Mouse (Mus musculus): Measurements from ENCODE around the gene Sult6b1. TPM values are rescaled to one million over a fixed set of nuclear protein-coding genes. Genes with fewer than 3 reads are reported as not detected.

Sult6b1 gene
- total RNA-seq (2014; rRNA removed; ENCODE audit: low replicate concordance), result not detected in 2 replicates
- 0.14 TPM in 1 of 2 replicates, not detected in the other for polyA plus RNA-seq (2015; fragmentation: Nextera tagmentation; extraction: Ambion mirVana)

- ATAC-seq (ENCODE audit: insufficient read depth, low read depth) (no peak), DNase-seq (ENCODE audit: low spot score) (no peak)
- H3K27ac ChIP-seq (ENCODE audit: low read depth), result no peak within 1 kb of the TSS
- no peaks in the 10 kb centered on the region for H3K27me3 ChIP-seq (ENCODE audit: control insufficient read depth, insufficient read depth, low read length)
- H3K9me3 ChIP-seq (replicated peaks; ENCODE audit: control insufficient read depth, low read length), result no peaks in the 10 kb centered on the region
- H3K9ac ChIP-seq (replicated peaks; ENCODE audit: low read depth, low read length), result no peak within 1 kb of the TSS
- TF ChIP-seq EP300 (IDR thresholded peaks at IDR 0.05; ENCODE audit: low read depth) (no peak), CTCF (IDR thresholded peaks at IDR 0.05; ENCODE audit: low read depth) (no peak)
- H3K4me2 ChIP-seq (ENCODE audit: low read depth, low read length), result no peak within 1 kb of the TSS
- H3K36me3 ChIP-seq (replicated peaks; ENCODE audit: control insufficient read depth, insufficient read depth, low read length), result no peaks in the 10 kb centered on the region
- H3K4me1 ChIP-seq (ENCODE audit: control insufficient read depth, insufficient read depth), result no peaks in the 10 kb centered on the region
- no peak within 1 kb of the TSS for H3K4me3 ChIP-seq (ENCODE audit: low read depth, low read length)
- WGBS, result 80% methylated on average over 5 of the region's 5 CpGs
Observed at GRCm38 (mm10) chr17:78906892-78907291, at the start of gene Sult6b1. Sult6b1 (minus strand) TSS chr17:78906992.

DNA sequence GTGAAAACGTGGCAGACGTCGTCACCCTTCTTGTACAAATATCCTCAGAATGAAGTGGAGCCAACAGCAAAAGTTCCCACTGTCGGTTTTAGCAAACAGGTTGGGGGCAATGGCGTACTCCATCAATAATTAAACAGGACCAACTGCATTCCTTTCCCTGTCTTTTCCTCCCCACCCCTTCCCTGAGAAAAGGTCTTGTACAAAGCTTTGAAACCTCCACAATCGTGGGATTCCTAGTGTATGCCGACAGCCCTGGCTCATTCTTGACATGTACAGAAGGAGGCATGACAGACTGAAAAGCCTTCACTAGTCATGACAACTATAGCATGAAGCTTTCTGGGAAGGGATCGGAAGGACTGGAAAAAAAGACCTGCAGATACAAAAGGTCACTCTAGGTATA, 46.4 kb upstream of the Sult6b1 start:
- WGBS, result 84% methylated on average over 8 of the region's 8 CpGs
- H3K36me3 ChIP-seq (replicated peaks; ENCODE audit: control insufficient read depth, insufficient read depth, low read length), result peaks cover 88% of the 10 kb centered on the region

DNA sequence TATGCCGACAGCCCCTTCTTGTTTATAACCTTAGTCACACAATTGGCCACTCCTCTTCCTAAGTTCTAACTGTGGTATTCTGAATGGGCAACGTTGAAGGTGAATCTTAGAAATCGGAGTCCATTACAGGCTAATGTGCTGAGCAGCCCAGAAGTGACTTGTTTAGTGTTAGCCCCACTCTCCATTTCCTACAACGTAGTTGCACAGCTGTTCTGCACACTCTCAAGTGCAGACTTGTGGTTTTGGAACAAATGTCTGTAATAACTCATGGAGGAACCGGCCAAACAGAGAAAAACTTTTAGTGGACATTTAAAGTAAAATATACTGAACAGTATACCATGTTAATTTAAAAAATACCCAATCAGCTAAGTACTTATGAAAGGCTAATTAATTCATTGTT, 45.3 kb upstream of the Sult6b1 start:
- 87% methylated on average over 5 of the region's 5 CpGs for WGBS
- no peaks in the 10 kb centered on the region for H3K4me1 ChIP-seq (ENCODE audit: control insufficient read depth, insufficient read depth)
- H3K36me3 ChIP-seq (replicated peaks; ENCODE audit: control insufficient read depth, insufficient read depth, low read length), result peaks cover 88% of the 10 kb centered on the region
- no peaks in the 10 kb centered on the region for H3K9me3 ChIP-seq (replicated peaks; ENCODE audit: control insufficient read depth, low read length)
- TF ChIP-seq CTCF (IDR thresholded peaks at IDR 0.05; ENCODE audit: low read depth), result no peak
- TF ChIP-seq EP300 (IDR thresholded peaks at IDR 0.05; ENCODE audit: low read depth), result no peak
- H3K4me2 ChIP-seq (ENCODE audit: low read depth, low read length), result no peak overlapping the region
- H3K27me3 ChIP-seq (ENCODE audit: control insufficient read depth, insufficient read depth, low read length), result no peaks in the 10 kb centered on the region
- H3K27ac ChIP-seq (ENCODE audit: low read depth), result no peak overlapping the region
- no peak for ATAC-seq (ENCODE audit: insufficient read depth, low read depth)
- DNase-seq (ENCODE audit: low spot score), result no peak
- no peak overlapping the region for H3K4me3 ChIP-seq (ENCODE audit: low read depth, low read length)
- no peak overlapping the region for H3K9ac ChIP-seq (replicated peaks; ENCODE audit: low read depth, low read length)

More for the DNA sequence above, 46.4 kb upstream of the Sult6b1 start:
- Histone ChIP-seq H3K27ac (ENCODE audit: low read depth) (no peak overlapping the region), H3K27me3 (ENCODE audit: control insufficient read depth, insufficient read depth, low read length) (no peaks in the 10 kb centered on the region), H3K9ac (replicated peaks; ENCODE audit: low read depth, low read length) (no peak overlapping the region), H3K4me3 (ENCODE audit: low read depth, low read length) (no peak overlapping the region), H3K9me3 (replicated peaks; ENCODE audit: control insufficient read depth, low read length) (no peaks in the 10 kb centered on the region), H3K4me2 (ENCODE audit: low read depth, low read length) (no peak overlapping the region), H3K4me1 (ENCODE audit: control insufficient read depth, insufficient read depth) (no peaks in the 10 kb centered on the region)
- no peak for TF ChIP-seq CTCF (IDR thresholded peaks at IDR 0.05; ENCODE audit: low read depth)
- no peak for TF ChIP-seq EP300 (IDR thresholded peaks at IDR 0.05; ENCODE audit: low read depth)
- DNase-seq (ENCODE audit: low spot score), result no peak
- ATAC-seq (ENCODE audit: insufficient read depth, low read depth), result no peak

- ATAC-seq (ENCODE audit: insufficient read depth, low read depth), result no peak
- Histone ChIP-seq H3K27ac (ENCODE audit: low read depth) (no peak overlapping the region), H3K4me1 (ENCODE audit: control insufficient read depth, insufficient read depth) (no peaks in the 10 kb centered on the region), H3K9me3 (replicated peaks; ENCODE audit: control insufficient read depth, low read length) (no peaks in the 10 kb centered on the region), H3K36me3 (replicated peaks; ENCODE audit: control insufficient read depth, insufficient read depth, low read length) (peaks cover 89% of the 10 kb centered on the region), H3K4me3 (ENCODE audit: low read depth, low read length) (no peak overlapping the region), H3K27me3 (ENCODE audit: control insufficient read depth, insufficient read depth, low read length) (no peaks in the 10 kb centered on the region), H3K4me2 (ENCODE audit: low read depth, low read length) (no peak overlapping the region), H3K9ac (replicated peaks; ENCODE audit: low read depth, low read length) (no peak overlapping the region)
- 69% methylated on average over 5 of the region's 5 CpGs for WGBS
- DNase-seq (ENCODE audit: low spot score), result no peak
- TF ChIP-seq CTCF (IDR thresholded peaks at IDR 0.05; ENCODE audit: low read depth), result no peak
- no peak for TF ChIP-seq EP300 (IDR thresholded peaks at IDR 0.05; ENCODE audit: low read depth)
Observed at GRCm38 (mm10) chr17:78951225-78951624, 44.4 kb upstream of the Sult6b1 start.

DNA sequence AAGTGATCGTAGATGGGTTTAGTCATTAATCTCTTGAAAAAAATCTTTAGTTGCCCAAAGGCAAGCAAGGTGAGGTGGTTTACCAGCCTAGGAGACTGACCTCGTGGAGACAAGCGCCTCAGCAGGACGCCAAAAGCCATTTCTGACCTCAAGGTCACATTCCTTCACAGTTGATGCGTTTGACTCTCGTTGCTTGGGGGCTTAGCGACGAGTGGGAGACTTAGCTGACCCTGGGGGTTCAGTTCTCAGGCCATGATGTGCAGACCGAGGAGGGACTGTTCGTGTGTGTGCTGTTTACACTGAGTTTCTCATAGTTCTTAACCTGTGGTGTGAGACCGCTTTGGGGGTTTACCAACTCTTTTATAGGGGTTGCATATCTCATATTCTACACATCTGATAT, 35.8 kb upstream of the Sult6b1 start:
- DNase-seq (ENCODE audit: low spot score) (no peak), ATAC-seq (ENCODE audit: insufficient read depth, low read depth) (no peak)
- Histone ChIP-seq H3K27ac (ENCODE audit: low read depth) (no peak overlapping the region), H3K4me3 (ENCODE audit: low read depth, low read length) (no peak overlapping the region), H3K4me2 (ENCODE audit: low read depth, low read length) (no peak overlapping the region), H3K36me3 (replicated peaks; ENCODE audit: control insufficient read depth, insufficient read depth, low read length) (peaks cover 39% of the 10 kb centered on the region), H3K9ac (replicated peaks; ENCODE audit: low read depth, low read length) (no peak overlapping the region), H3K27me3 (ENCODE audit: control insufficient read depth, insufficient read depth, low read length) (no peaks in the 10 kb centered on the region), H3K9me3 (replicated peaks; ENCODE audit: control insufficient read depth, low read length) (no peaks in the 10 kb centered on the region), H3K4me1 (ENCODE audit: control insufficient read depth, insufficient read depth) (peaks cover 3% of the 10 kb centered on the region)
- WGBS, result 57% methylated on average over 11 of the region's 11 CpGs
- TF ChIP-seq EP300 (IDR thresholded peaks at IDR 0.05; ENCODE audit: low read depth) (no peak), CTCF (IDR thresholded peaks at IDR 0.05; ENCODE audit: low read depth) (no peak)

DNA sequence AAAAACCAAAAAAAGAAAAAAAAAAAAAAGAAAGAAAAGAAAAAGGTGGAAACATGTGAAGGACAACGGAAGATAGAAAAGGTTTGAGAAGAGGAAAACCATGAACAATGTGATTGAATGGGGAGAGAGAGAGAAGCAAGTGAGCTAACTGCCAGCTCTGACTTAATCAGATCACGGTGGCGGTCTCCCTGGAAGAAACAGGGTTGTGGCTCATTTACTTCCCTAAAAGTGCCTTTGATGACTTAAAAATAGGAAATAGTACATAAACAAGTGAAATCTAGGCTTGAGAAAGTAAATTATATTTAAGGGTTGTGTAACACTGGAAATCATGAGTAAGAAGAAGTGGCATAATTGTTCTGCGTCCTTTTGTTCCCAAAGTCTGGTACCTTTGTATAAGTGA, 32.1 kb upstream of the Sult6b1 start:
- H3K36me3 ChIP-seq (replicated peaks; ENCODE audit: control insufficient read depth, insufficient read depth, low read length), result peaks cover 34% of the 10 kb centered on the region
- TF ChIP-seq CTCF (IDR thresholded peaks at IDR 0.05; ENCODE audit: low read depth) (no peak), EP300 (IDR thresholded peaks at IDR 0.05; ENCODE audit: low read depth) (no peak)
- H3K4me2 ChIP-seq (ENCODE audit: low read depth, low read length), result no peak overlapping the region
- ATAC-seq (ENCODE audit: insufficient read depth, low read depth), result no peak
- peaks cover 13% of the 10 kb centered on the region for H3K4me1 ChIP-seq (ENCODE audit: control insufficient read depth, insufficient read depth)
- H3K9ac ChIP-seq (replicated peaks; ENCODE audit: low read depth, low read length), result no peak overlapping the region
- H3K27ac ChIP-seq (ENCODE audit: low read depth), result no peak overlapping the region
- no peak for DNase-seq (ENCODE audit: low spot score)
- 91% methylated on average over 4 of the region's 4 CpGs for WGBS
- no peaks in the 10 kb centered on the region for H3K27me3 ChIP-seq (ENCODE audit: control insufficient read depth, insufficient read depth, low read length)
- H3K9me3 ChIP-seq (replicated peaks; ENCODE audit: control insufficient read depth, low read length), result no peaks in the 10 kb centered on the region
- H3K4me3 ChIP-seq (ENCODE audit: low read depth, low read length), result no peak overlapping the region

All from heart, postnatal 0 days (tissue).